Mouse (Mus musculus): ENCODE data around the gene Vwa2. TPM values are rescaled to one million over a fixed set of nuclear protein-coding genes. Genes with fewer than 3 reads are reported as not detected.

Vwa2 gene
- polyA plus RNA-seq, 1 experiment from 2014 or later: 1.0 TPM

DNA sequence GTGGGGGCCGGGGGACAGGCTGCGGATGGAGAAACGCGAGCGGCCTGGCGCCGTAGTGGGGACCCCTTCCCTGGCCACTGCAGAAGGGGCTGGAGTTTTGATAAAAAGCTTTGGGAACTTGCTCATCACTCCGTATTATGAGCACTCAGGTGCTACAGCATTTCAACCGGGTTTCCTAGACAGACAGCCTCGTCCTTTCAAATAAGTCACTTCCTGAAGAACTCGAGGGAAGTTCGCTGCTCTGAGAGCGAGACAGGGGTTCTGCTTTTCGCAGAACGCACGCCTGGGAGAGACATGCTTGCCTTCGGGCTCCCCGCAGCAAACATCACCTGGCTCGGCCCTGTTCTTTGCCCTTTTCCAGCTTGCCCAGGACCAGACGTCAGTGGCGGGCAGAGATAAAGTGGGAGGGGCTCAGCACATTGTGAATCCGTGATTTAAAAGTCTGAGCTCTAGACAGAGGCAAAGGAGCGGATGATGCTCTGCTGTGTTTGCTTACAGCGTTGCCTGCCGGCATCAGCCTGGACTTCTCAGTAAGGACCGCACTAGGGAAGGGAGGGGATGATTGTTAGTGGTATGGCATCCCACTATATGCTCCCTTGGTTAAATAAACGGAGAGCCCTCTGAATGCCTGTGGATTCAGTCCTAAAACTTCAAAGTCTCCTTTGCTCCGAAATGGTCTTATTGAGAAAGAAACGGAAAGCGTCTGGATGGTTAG, 709 bp downstream of the Vwa2 start:
- no peak overlapping the region for H3K27ac ChIP-seq (replicated peaks)
- no peaks in the 10 kb centered on the region for H3K36me3 ChIP-seq
- no peak for ATAC-seq (ENCODE audit: low read depth)
- H3K4me2 ChIP-seq: peak overlapping the region; percentile 97
- peaks cover 31% of the 10 kb centered on the region for H3K4me1 ChIP-seq (replicated peaks)
- H3K27me3 ChIP-seq: peaks cover 79% of the 10 kb centered on the region
- H3K9ac ChIP-seq: peak overlapping the region; percentile 60
- H3K9me3 ChIP-seq: no peaks in the 10 kb centered on the region
- WGBS: 8% methylated on average over 30 of the region's 30 CpGs
- H3K4me3 ChIP-seq: peak overlapping the region; percentile 48

DNA sequence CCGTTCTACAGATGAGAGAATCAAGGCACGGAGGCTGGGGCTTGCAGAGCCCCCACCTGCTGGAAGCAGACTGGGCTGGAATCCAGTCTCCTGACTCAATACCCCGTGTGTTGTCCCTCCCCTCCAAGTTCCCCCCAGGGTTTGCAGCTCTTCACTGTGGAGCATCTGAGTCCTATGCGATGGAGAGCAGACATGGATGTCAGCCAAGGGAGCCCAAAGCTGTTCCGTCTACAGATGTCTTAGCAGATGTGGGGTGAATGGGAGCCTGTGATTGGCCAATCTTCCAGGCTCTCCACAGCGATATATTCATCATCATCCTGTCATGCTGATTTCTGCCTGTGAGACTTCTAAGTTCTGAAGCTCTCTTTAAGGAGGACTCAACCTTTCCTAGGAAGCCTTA, 3.3 kb downstream of the Vwa2 start:
- Histone ChIP-seq H3K9me3 (no peaks in the 10 kb centered on the region), H3K4me2 (no peak overlapping the region), H3K27me3 (peaks cover 61% of the 10 kb centered on the region), H3K36me3 (no peaks in the 10 kb centered on the region), H3K27ac (replicated peaks) (0 out of 2 replicates have a peak overlapping the region, but pooled peaks have one; percentile 39), H3K4me1 (replicated peaks) (peaks cover 34% of the 10 kb centered on the region), H3K9ac (no peak overlapping the region), H3K4me3 (no peak overlapping the region)
- no peak for ATAC-seq (ENCODE audit: low read depth)
- WGBS: 63% methylated on average over 6 of the region's 6 CpGs

DNA sequence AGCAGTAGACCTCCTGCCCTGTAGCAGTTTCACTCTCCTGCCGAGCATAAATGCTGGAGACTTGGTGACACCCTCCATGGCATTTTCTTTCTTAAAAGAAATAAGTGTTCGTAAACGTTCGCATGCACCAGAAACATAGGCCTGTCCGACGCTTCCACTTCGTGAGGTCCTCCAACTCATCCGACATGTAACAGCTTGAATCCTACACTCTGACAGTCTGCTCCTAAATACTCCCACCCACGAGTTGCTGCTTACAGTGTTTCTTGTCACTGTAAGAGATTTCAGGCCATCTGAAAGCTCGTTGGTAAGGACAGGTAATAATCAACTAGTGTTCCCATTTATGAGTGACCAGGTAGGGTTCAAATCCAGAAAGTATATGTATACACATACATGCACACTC, 13.8 kb downstream of the Vwa2 start:
- Histone ChIP-seq H3K36me3 (no peaks in the 10 kb centered on the region), H3K9ac (no peak overlapping the region), H3K9me3 (no peaks in the 10 kb centered on the region), H3K27ac (replicated peaks) (no peak overlapping the region), H3K4me1 (replicated peaks) (peaks cover 9% of the 10 kb centered on the region; the same call in 1 of the 2 replicates), H3K27me3 (no peaks in the 10 kb centered on the region), H3K4me2 (no peak overlapping the region), H3K4me3 (no peak overlapping the region)
- 87% methylated on average over 10 of the region's 10 CpGs for WGBS
- ATAC-seq (ENCODE audit: low read depth): no peak

DNA sequence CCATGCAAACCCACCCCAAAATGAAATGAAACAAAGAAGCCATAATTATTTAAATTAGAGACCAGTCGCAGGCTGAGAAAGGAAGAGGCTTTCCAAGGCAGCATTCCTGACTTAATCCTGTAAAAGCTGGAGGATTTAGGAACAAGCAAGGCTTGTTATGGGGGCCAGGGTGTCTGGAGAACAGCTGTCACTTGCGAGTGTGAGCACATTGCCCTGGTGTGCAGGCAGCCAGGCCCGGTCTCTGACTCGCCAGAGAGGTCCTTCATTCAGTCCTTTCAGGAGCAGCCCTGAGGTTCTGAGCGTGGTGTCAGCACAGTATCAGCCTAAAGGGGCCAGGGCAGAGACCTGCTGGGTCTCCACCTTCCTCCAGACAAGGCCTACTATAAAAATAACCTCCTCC, 14.6 kb downstream of the Vwa2 start:
- H3K27ac ChIP-seq (replicated peaks): no peak overlapping the region
- no peak for ATAC-seq (ENCODE audit: low read depth)
- WGBS: 82% methylated on average over 5 of the region's 5 CpGs
- H3K36me3 ChIP-seq: no peaks in the 10 kb centered on the region
- no peaks in the 10 kb centered on the region for H3K27me3 ChIP-seq
- no peaks in the 10 kb centered on the region for H3K9me3 ChIP-seq
- H3K4me1 ChIP-seq (replicated peaks): peaks cover 9% of the 10 kb centered on the region; the same call in 1 of the 2 replicates
- H3K4me3 ChIP-seq: no peak overlapping the region
- no peak overlapping the region for H3K9ac ChIP-seq
- no peak overlapping the region for H3K4me2 ChIP-seq

DNA sequence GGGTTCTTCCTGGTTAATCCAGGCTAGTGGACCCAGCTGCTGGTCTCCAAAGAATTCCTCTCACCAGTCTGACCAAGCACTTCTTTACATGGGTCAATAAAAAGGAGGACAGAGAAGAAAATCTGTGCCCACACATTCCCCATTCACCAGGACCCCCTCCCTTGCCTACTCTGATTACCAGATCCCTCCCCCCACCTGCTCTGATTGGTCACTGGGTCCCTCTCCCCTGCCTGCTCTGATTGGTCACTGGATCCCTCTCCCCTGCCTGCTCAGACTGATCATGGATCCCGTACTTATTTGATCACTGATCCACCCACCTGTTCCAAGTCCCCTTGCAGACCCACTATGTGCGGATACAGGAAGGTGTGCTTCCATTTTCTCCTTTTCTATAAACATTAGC, 17.4 kb downstream of the Vwa2 start:
- WGBS: 50% methylated on average over 2 of the region's 2 CpGs
- H3K27ac ChIP-seq (replicated peaks): no peak overlapping the region
- H3K4me3 ChIP-seq: no peak overlapping the region
- no peak overlapping the region for H3K9ac ChIP-seq
- H3K9me3 ChIP-seq: no peaks in the 10 kb centered on the region
- H3K27me3 ChIP-seq: no peaks in the 10 kb centered on the region
- ATAC-seq (ENCODE audit: low read depth): no peak
- H3K4me2 ChIP-seq: no peak overlapping the region
- H3K36me3 ChIP-seq: no peaks in the 10 kb centered on the region
- peaks cover 9% of the 10 kb centered on the region; the same call in 1 of the 2 replicates for H3K4me1 ChIP-seq (replicated peaks)

DNA sequence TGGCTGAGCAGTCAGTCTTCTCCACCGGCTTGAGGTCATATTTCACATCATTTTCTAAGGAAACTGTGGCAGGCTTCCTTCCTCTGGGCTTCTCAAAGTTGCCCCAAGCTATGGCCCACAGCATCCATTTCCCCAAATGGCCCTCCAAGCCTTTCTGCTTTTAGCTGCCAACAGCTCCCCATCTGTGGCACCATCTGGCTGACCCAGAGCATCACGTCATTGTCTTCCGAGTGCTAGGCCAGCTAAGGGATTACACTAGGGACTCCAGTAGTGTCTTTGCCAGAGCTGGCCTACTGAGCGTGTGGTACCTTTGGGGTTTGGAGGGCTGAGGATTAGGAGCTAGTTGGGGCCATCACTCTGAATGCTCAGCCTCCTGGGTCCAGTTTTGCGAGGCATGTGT, 18.5 kb downstream of the Vwa2 start:
- no peaks in the 10 kb centered on the region for H3K27me3 ChIP-seq
- no peak overlapping the region for H3K27ac ChIP-seq (replicated peaks)
- peaks cover 9% of the 10 kb centered on the region; the same call in 1 of the 2 replicates for H3K4me1 ChIP-seq (replicated peaks)
- no peak overlapping the region for H3K4me2 ChIP-seq
- H3K36me3 ChIP-seq: no peaks in the 10 kb centered on the region
- H3K9me3 ChIP-seq: no peaks in the 10 kb centered on the region
- no peak overlapping the region for H3K4me3 ChIP-seq
- no peak overlapping the region for H3K9ac ChIP-seq
- WGBS: 58% methylated on average over 5 of the region's 5 CpGs
- no peak for ATAC-seq (ENCODE audit: low read depth)

DNA sequence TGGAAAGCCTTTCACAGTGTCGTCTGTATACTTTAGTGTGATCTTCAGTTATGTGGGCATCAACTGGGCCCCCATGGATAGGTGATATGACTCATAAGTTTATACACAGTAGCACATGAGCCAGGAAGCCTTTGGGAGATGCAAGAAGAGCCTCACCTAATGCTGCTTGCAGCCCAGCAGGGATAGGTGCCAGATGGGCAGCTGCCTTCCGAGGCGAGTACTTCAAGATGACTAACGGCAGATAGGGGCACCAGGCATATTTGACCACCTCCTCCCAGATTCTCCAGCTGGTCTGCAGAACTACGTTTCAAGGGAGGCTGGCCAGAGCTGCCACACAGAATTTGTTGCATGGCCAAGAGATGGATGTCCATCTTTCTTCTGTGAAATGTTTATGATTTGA, 19.3 kb downstream of the Vwa2 start:
- WGBS: 78% methylated on average over 5 of the region's 5 CpGs
- no peak overlapping the region for H3K27ac ChIP-seq (replicated peaks)
- ATAC-seq (ENCODE audit: low read depth): no peak
- H3K4me3 ChIP-seq: no peak overlapping the region
- no peaks in the 10 kb centered on the region for H3K36me3 ChIP-seq
- H3K27me3 ChIP-seq: no peaks in the 10 kb centered on the region
- H3K4me2 ChIP-seq: no peak overlapping the region
- H3K9me3 ChIP-seq: no peaks in the 10 kb centered on the region
- no peak overlapping the region for H3K9ac ChIP-seq
- H3K4me1 ChIP-seq (replicated peaks): peaks cover 9% of the 10 kb centered on the region; the same call in 1 of the 2 replicates

DNA sequence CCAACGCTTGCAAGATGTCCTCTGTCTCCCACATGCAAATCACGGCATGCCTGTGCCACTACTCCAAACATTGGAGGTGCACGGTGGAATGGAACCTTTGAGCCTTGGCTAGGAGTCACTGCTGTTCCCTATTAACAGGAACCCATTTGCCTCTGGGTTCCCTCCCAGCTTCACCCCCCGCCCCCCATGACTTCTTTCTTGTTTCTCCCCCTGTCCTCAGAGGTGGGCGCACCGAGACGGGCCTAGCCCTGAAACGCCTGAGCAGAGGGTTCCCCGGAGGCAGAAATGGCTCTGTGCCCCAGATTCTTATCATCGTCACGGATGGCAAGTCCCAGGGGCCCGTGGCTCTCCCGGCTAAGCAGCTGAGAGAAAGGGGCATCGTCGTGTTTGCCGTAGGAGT, 23.6 kb downstream of the Vwa2 start:
- no peaks in the 10 kb centered on the region for H3K4me1 ChIP-seq (replicated peaks)
- no peaks in the 10 kb centered on the region for H3K9me3 ChIP-seq
- H3K9ac ChIP-seq: no peak overlapping the region
- no peaks in the 10 kb centered on the region for H3K27me3 ChIP-seq
- 77% methylated on average over 16 of the region's 16 CpGs for WGBS
- no peak overlapping the region for H3K4me2 ChIP-seq
- ATAC-seq (ENCODE audit: low read depth): no peak
- no peak overlapping the region for H3K27ac ChIP-seq (replicated peaks)
- H3K36me3 ChIP-seq: no peaks in the 10 kb centered on the region
- no peak overlapping the region for H3K4me3 ChIP-seq

DNA sequence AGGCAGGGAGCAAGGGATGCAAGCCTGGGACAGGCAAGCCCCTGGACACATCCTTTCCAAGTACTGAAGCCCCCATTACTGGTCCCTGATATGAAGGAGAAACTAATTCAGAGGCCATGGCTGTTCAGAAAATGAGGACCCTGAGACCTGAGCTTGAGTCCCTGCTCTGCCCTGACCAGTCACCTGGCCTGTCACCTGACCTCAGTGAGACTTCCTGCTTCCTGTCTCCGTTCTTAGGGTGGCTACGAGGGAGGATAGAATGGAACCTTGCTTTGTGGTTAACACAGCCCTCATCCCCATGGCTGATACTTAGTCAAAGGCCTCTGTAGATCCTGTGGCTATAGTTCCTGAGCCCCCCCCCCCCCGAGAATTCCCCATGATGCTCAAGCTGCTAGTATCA, 30.0 kb downstream of the Vwa2 start:
- Histone ChIP-seq H3K4me2 (no peak overlapping the region), H3K27ac (replicated peaks) (no peak overlapping the region), H3K27me3 (no peaks in the 10 kb centered on the region), H3K4me3 (no peak overlapping the region), H3K9me3 (no peaks in the 10 kb centered on the region), H3K36me3 (no peaks in the 10 kb centered on the region), H3K4me1 (replicated peaks) (peaks cover 3% of the 10 kb centered on the region; the same call in 1 of the 2 replicates), H3K9ac (no peak overlapping the region)
- ATAC-seq (ENCODE audit: low read depth): no peak
- WGBS: 81% methylated on average over 3 of the region's 3 CpGs

DNA sequence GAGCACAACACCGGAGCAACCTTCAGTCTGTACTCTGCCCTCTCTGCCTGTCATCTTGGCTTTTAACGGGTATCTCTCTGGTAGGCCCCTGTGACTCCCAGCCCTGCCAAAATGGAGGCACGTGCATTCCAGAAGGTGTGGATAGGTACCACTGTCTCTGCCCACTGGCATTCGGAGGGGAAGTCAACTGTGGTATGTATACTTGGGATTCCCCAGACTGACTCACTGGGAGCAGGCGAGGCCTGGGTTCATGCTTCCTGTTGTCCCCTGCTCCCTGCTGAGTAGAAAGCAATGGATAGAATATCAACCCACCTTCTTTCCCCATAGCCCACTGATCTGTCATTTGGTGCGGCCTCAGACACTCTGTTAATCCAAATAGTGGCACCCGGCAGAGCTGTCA, 31.3 kb downstream of the Vwa2 start:
- WGBS: 88% methylated on average over 7 of the region's 7 CpGs
- H3K36me3 ChIP-seq: no peaks in the 10 kb centered on the region
- no peak overlapping the region for H3K4me2 ChIP-seq
- peaks cover 6% of the 10 kb centered on the region; the same call in 1 of the 2 replicates for H3K4me1 ChIP-seq (replicated peaks)
- H3K9me3 ChIP-seq: no peaks in the 10 kb centered on the region
- ATAC-seq (ENCODE audit: low read depth): no peak
- no peak overlapping the region for H3K4me3 ChIP-seq
- no peak overlapping the region for H3K9ac ChIP-seq
- H3K27ac ChIP-seq (replicated peaks): no peak overlapping the region
- H3K27me3 ChIP-seq: no peaks in the 10 kb centered on the region

DNA sequence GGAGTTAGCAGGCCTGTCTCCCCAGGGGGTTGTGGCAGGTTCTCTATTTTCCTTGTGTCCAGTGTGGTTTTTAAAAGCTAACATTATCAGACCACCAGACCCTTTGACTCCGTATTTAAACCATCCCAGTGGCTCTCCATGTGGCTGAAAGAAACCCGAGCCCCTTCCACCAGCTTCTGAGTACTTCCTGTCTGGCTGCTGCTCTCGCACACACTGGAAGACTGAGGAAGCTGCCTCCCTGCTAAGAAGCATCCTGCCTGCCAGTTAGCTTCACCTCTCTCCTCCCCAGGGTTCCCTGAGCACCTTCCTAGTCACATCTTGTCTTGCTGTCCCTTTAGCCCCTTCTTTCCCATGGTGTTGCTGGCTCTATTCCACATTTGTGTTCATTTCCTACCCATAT, 33.8 kb downstream of the Vwa2 start:
- WGBS: 58% methylated on average over 3 of the region's 3 CpGs
- H3K9me3 ChIP-seq: no peaks in the 10 kb centered on the region
- H3K27ac ChIP-seq (replicated peaks): no peak overlapping the region
- no peak overlapping the region for H3K4me3 ChIP-seq
- no peak overlapping the region for H3K4me2 ChIP-seq
- H3K4me1 ChIP-seq (replicated peaks): peaks cover 13% of the 10 kb centered on the region; the same call in 1 of the 2 replicates
- no peaks in the 10 kb centered on the region for H3K36me3 ChIP-seq
- H3K27me3 ChIP-seq: no peaks in the 10 kb centered on the region
- H3K9ac ChIP-seq: no peak overlapping the region
- ATAC-seq (ENCODE audit: low read depth): no peak

DNA sequence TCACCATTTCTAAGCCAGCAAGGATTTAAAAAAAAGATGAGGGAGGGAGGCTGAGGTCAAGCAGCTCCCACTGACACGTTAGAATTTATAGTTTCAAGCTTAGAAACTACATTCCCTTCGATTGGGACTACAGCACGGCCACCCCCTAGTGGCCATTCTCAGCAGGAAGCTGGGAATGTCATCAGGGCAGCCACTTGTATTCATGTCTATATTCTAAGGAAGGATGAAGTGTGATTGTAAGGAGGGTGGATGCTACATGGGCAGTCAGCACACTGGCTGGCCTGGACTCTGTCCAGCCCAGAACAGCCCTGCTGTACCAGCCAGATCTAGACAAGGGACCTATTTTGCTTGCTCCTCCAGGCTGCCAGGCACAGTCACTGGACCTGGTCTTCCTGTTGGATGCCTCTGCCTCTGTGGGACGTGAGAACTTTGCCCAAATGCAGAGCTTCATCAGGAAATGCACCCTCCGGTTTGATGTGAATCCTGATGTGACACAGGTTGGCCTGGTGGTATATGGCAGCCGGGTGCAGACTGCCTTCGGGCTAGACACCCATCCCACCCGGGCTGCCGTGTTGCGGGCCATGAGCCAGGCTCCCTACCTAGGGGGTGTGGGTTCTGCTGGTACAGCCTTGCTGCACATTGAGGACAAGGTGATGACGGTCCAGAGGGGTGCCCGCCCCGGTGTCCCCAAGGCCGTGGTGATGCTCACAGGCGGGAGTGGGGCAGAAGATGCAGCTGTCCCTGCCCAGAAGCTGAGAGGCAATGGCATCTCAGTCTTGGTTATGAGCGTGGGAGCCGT, 34.6 kb downstream of the Vwa2 start:
- H3K9ac ChIP-seq: no peak overlapping the region
- peak; percentile 34; the same call in 1 of the 2 replicates for ATAC-seq (ENCODE audit: low read depth)
- no peaks in the 10 kb centered on the region for H3K9me3 ChIP-seq
- H3K36me3 ChIP-seq: no peaks in the 10 kb centered on the region
- WGBS: 74% methylated on average over 17 of the region's 17 CpGs
- peaks cover 13% of the 10 kb centered on the region; the same call in 1 of the 2 replicates for H3K4me1 ChIP-seq (replicated peaks)
- H3K27ac ChIP-seq (replicated peaks): no peak overlapping the region
- no peaks in the 10 kb centered on the region for H3K27me3 ChIP-seq
- no peak overlapping the region for H3K4me3 ChIP-seq
- H3K4me2 ChIP-seq: no peak overlapping the region
